Mouse (Mus musculus): ENCODE measurements at regions not wholly inside any gene's neighbourhood (a gene's known extent, or its start where the extent isn't known, plus 50 kb on each side); places are given as distances from the start of the nearest gene placed in this dataset.

GRCm38 (mm10) chr3:115789063-115789462 lies 74.2 kb upstream of the S1pr1 start:
- TF ChIP-seq CTCF (IDR thresholded peaks at IDR 0.05; ENCODE audit: low read depth, low read length) (no peak), POLR2A (IDR thresholded peaks at IDR 0.05; ENCODE audit: extremely low read depth, insufficient read depth, low read length) (no peak)

All from liver, adult 2 months (tissue).